Mouse (Mus musculus): ENCODE data around the gene Igf2bp1. TPM values are rescaled to one million over a fixed set of nuclear protein-coding genes. Genes with fewer than 3 reads are reported as not detected.

The Igf2bp1 gene
- total RNA-seq (2014; fragmentation: Nextera tagmentation) (113 and 120 TPM in 2 replicates), total RNA-seq (2017) (38.3 and 49.1 TPM in 2 replicates), polyA plus RNA-seq (2012) (51.3 and 52.6 TPM in 2 replicates)

- Histone ChIP-seq H3K27me3 (ENCODE audit: insufficient read depth, low read length) (no peaks in the 10 kb centered on the region), H3K4me1 (ENCODE audit: insufficient read depth, low read depth, low read length) (peaks cover 52% of the 10 kb centered on the region), H3K36me3 (replicated peaks) (peaks cover 15% of the 10 kb centered on the region), H3K9me3 (replicated peaks) (no peaks in the 10 kb centered on the region), H3K4me3 (ENCODE audit: low read depth, low read length) (peak within 1 kb of the TSS; percentile 83)
- peak; percentile 75 for DNase-seq (ENCODE audit: low spot score)
- no peak for TF ChIP-seq GATA2 (IDR thresholded peaks at IDR 0.05; ENCODE audit: borderline replicate concordance, low read depth, low read length)
- no peak; the same call in 1 of the 2 replicates for ATAC-seq (ENCODE audit: extremely low read depth, insufficient number of reproducible peaks, low FRiP score, poor library complexity, severe bottlenecking)
These were observed at the start of gene Igf2bp1 for GRCm38 (mm10) chr11:96005403-96006271. TSS of gene Igf2bp1 (minus strand) at chr11:96005940.

DNA sequence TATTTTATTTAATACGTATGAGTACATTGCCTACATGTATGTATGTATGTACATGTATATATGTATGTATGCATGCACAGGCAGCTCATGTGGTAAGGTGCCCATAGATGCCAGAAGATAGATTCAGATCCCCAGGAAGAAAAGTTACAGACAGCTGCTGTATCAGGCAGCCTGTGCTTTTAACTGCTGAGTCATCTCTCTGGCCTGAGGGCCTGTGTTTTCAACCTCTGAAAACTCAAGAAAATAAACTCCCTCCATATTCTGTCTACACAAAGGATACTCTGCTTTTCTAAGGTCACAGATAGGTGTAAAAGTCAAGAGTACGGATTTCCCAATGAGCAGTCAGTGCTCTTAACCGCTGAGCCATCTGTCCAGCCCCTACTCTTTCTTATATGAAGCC, 45.1 kb upstream of the Igf2bp1 start:
- H3K4me1 ChIP-seq (ENCODE audit: insufficient read depth, low read depth, low read length) = peaks cover 38% of the 10 kb centered on the region
- no peak for DNase-seq (ENCODE audit: low spot score)
- peaks cover 98% of the 10 kb centered on the region for H3K36me3 ChIP-seq (replicated peaks)

DNA sequence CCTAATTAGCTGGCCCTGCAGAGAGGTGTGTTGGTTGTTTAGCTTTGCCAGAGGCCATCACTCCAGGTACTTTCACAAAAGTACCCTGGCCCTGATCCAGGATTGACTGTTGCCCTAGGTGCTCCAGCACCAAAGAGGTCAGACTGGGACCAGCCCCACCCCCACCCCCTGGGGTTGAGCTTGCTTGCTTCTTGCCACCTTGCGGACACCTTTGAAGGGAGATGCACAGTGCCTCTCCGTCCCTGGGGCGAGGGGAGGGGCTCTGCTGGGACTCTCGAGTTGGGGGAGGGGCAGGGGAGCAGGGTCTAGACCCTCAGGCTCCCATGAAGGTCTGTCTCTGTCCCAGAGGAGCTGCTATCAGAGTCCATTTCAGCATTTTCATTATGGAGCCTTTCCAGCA, 44.2 kb upstream of the Igf2bp1 start:
- Histone ChIP-seq H3K9me3 (replicated peaks) (no peaks in the 10 kb centered on the region), H3K27me3 (ENCODE audit: insufficient read depth, low read length) (no peaks in the 10 kb centered on the region), H3K36me3 (replicated peaks) (peaks cover 96% of the 10 kb centered on the region), H3K4me1 (ENCODE audit: insufficient read depth, low read depth, low read length) (peaks cover 42% of the 10 kb centered on the region), H3K4me3 (ENCODE audit: low read depth, low read length) (no peak overlapping the region)
- no peak for ATAC-seq (ENCODE audit: extremely low read depth, insufficient number of reproducible peaks, low FRiP score, poor library complexity, severe bottlenecking)
- no peak for TF ChIP-seq POLR2AphosphoS5 (IDR thresholded peaks at IDR 0.05; ENCODE audit: insufficient replicate concordance, low read depth, low read length)
- TF ChIP-seq GATA2 (IDR thresholded peaks at IDR 0.05; ENCODE audit: borderline replicate concordance, low read depth, low read length) = no peak
- no peak for TF ChIP-seq GATA1 (IDR thresholded peaks at IDR 0.05; ENCODE audit: borderline replicate concordance, low read length)
- no peak for TF ChIP-seq TAL1 (conservative IDR thresholded peaks at IDR 0.05; ENCODE audit: low read depth, low read length)
- TF ChIP-seq CTCF (IDR thresholded peaks at IDR 0.05; ENCODE audit: low read depth, low read length) = no peak
- DNase-seq (ENCODE audit: low spot score) = no peak

More for the DNA sequence above, 45.1 kb upstream of the Igf2bp1 start:
- no peak overlapping the region for H3K4me3 ChIP-seq (ENCODE audit: low read depth, low read length)
- ATAC-seq (ENCODE audit: extremely low read depth, insufficient number of reproducible peaks, low FRiP score, poor library complexity, severe bottlenecking) = no peak
- no peaks in the 10 kb centered on the region for H3K27me3 ChIP-seq (ENCODE audit: insufficient read depth, low read length)
- H3K9me3 ChIP-seq (replicated peaks) = no peaks in the 10 kb centered on the region
- no peak for TF ChIP-seq GATA1 (IDR thresholded peaks at IDR 0.05; ENCODE audit: borderline replicate concordance, low read length)

DNA sequence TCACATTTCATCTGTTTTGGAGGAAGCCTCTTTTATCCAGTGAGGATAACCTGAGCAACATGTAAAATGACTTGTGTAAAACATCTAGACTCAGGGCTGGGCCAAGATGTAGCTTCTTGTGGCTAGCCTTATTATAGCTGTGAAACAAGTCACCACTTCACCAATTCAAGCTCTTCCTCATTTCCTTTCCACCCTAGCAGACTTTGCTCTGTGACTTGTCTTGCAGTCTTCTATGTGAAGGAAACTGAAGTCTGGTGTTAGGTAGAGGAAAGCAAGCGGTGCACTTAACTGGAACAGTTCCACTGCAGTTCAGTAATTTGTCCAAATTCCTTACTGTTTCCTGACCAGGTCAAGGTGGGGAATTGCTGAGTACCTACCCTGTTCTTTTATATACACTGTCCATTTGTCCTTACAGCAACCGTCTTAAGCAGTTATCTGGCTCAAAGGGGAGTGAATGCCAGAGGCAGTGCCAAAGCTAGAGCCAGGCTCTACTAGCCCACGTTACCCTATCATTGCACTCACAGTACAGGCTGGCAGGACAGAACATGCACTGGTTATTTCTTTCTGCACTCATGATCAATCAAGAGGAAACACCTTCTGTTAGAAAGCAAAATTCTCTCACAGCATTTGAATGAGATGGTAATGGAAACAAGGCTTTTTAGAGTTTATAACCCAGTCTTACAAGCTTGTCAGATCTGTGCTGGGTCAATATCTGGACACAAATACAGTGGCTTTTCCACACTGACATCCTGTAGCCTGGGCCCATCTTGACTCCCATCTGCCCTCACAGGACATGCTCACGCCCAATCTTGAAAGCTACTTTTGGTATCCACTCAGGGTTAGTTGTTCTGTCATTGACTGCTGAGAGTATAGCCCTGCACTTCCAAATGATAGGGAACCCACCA, 42.0 kb upstream of the Igf2bp1 start:
- DNase-seq (ENCODE audit: low spot score) = no peak
- peaks cover 97% of the 10 kb centered on the region for H3K36me3 ChIP-seq (replicated peaks)

DNA sequence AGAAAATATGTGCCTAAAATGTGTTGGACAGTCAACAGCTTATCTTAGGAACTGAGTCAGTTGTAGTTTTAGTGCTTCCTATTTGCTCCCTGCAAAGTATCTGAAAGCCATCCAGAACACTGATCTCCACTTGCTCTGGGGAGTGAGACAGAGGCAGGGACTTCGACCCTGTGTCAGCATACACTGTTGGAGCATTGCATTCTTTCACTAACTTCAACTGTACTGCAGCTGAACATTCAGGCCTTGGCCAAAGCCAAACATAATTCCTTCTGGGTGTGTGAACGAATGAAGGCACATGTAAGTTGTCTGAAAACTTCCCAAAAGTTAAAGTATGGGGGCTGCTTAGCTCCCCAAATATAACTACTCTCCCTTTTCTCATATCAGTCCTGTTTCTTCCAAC, 41.1 kb upstream of the Igf2bp1 start:
- Histone ChIP-seq H3K36me3 (replicated peaks) (peaks cover 97% of the 10 kb centered on the region), H3K9me3 (replicated peaks) (no peaks in the 10 kb centered on the region), H3K27me3 (ENCODE audit: insufficient read depth, low read length) (no peaks in the 10 kb centered on the region), H3K4me3 (ENCODE audit: low read depth, low read length) (no peak overlapping the region), H3K4me1 (ENCODE audit: insufficient read depth, low read depth, low read length) (peaks cover 32% of the 10 kb centered on the region)
- ATAC-seq (ENCODE audit: extremely low read depth, insufficient number of reproducible peaks, low FRiP score, poor library complexity, severe bottlenecking) (no peak), DNase-seq (ENCODE audit: low spot score) (no peak)
- TF ChIP-seq TAL1 (conservative IDR thresholded peaks at IDR 0.05; ENCODE audit: low read depth, low read length) (no peak), GATA2 (IDR thresholded peaks at IDR 0.05; ENCODE audit: borderline replicate concordance, low read depth, low read length) (no peak), CTCF (IDR thresholded peaks at IDR 0.05; ENCODE audit: low read depth, low read length) (no peak), POLR2AphosphoS5 (IDR thresholded peaks at IDR 0.05; ENCODE audit: insufficient replicate concordance, low read depth, low read length) (0 out of 2 replicates have a peak, but pooled peaks have one; percentile 62)

More for the DNA sequence above, 42.0 kb upstream of the Igf2bp1 start:
- TF ChIP-seq GATA1 (IDR thresholded peaks at IDR 0.05; ENCODE audit: borderline replicate concordance, low read length) (no peak), POLR2AphosphoS5 (IDR thresholded peaks at IDR 0.05; ENCODE audit: insufficient replicate concordance, low read depth, low read length) (no peak; the same call in 1 of the 2 replicates), GATA2 (IDR thresholded peaks at IDR 0.05; ENCODE audit: borderline replicate concordance, low read depth, low read length) (no peak), CTCF (IDR thresholded peaks at IDR 0.05; ENCODE audit: low read depth, low read length) (no peak), TAL1 (conservative IDR thresholded peaks at IDR 0.05; ENCODE audit: low read depth, low read length) (no peak)
- no peaks in the 10 kb centered on the region for H3K27me3 ChIP-seq (ENCODE audit: insufficient read depth, low read length)
- H3K4me3 ChIP-seq (ENCODE audit: low read depth, low read length) = no peak overlapping the region
- no peaks in the 10 kb centered on the region for H3K9me3 ChIP-seq (replicated peaks)
- ATAC-seq (ENCODE audit: extremely low read depth, insufficient number of reproducible peaks, low FRiP score, poor library complexity, severe bottlenecking) = no peak
- H3K4me1 ChIP-seq (ENCODE audit: insufficient read depth, low read depth, low read length) = peaks cover 36% of the 10 kb centered on the region

DNA sequence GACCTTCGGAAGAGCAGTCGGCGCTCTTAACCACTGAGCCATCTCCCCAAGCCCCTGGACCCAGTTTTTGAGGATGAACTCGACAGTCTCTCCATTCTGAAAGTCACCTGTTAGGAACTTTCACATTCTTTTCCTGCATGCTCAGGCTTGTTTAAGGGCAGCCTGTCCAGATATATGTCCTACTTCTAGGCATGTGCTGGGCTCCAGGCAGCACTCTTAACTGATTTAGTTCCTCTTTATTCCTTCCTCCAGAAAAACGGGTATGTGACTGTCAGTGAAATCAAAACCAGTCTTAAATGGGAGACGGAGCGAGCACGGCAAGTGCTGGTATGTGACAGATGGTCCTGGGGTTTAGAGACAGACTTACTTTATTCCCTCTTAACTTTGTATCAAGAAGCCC, 40.3 kb upstream of the Igf2bp1 start:
- Histone ChIP-seq H3K9me3 (replicated peaks) (no peaks in the 10 kb centered on the region), H3K27me3 (ENCODE audit: insufficient read depth, low read length) (no peaks in the 10 kb centered on the region), H3K4me1 (ENCODE audit: insufficient read depth, low read depth, low read length) (peaks cover 24% of the 10 kb centered on the region), H3K4me3 (ENCODE audit: low read depth, low read length) (no peak overlapping the region), H3K36me3 (replicated peaks) (peaks cover 95% of the 10 kb centered on the region)
- no peak for DNase-seq (ENCODE audit: low spot score)
- TF ChIP-seq TAL1 (conservative IDR thresholded peaks at IDR 0.05; ENCODE audit: low read depth, low read length) (no peak), POLR2AphosphoS5 (IDR thresholded peaks at IDR 0.05; ENCODE audit: insufficient replicate concordance, low read depth, low read length) (no peak), CTCF (IDR thresholded peaks at IDR 0.05; ENCODE audit: low read depth, low read length) (no peak), GATA2 (IDR thresholded peaks at IDR 0.05; ENCODE audit: borderline replicate concordance, low read depth, low read length) (no peak), GATA1 (IDR thresholded peaks at IDR 0.05; ENCODE audit: borderline replicate concordance, low read length) (no peak)
- ATAC-seq (ENCODE audit: extremely low read depth, insufficient number of reproducible peaks, low FRiP score, poor library complexity, severe bottlenecking) = no peak
